Mouse (Mus musculus) yolk sac, embryonic 10.5 days (tissue): Measurements from ENCODE around the gene Gm21693.
"Not testable (repeated sequence)": the region's sequence is repeated elsewhere in the genome, so short reads cannot be mapped to it uniquely, and the experiment has no call there.

Experiments used
- DNase-seq: peaks from one replicate; pipeline ENCODE4 v3.0.0-alpha.2; 2017; ENCODE audit warnings: low spot score

Gm21693 gene

DNA sequence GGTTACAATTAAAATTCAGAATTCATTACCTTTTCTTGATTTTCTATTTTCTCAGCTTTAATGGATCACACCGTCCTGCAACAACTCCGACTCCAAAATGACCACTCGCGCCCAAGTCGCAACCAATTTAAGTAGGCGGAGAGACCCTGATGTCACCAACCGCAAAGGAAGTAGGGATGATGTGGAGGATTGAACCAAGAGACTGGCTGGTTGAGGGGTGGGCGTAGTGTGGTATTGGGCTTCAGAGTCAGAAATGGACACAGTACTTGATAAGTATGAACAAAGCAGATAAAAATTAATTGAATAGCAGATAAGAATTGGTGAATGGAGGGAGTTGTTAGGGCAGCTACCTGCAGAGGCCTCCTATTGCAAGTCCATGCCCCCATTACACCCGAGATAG lies at the start of gene Gm21693:
Gm21693 (minus strand) TSS at position 101 of the 400 bp plus-strand sequence.
- not testable (repeated sequence) for DNase-seq

GRCm38 (mm10) chrY:3340661-3341060 lies 4.5 kb downstream of the Gm21693 start:
- DNase-seq = not testable (repeated sequence)

DNA sequence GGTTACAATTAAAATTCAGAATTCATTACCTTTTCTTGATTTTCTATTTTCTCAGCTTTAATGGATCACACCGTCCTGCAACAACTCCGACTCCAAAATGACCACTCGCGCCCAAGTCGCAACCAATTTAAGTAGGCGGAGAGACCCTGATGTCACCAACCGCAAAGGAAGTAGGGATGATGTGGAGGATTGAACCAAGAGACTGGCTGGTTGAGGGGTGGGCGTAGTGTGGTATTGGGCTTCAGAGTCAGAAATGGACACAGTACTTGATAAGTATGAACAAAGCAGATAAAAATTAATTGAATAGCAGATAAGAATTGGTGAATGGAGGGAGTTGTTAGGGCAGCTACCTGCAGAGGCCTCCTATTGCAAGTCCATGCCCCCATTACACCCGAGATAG lies 38.8 kb downstream of the Gm21693 start, which contains the start of gene Gm21677:
Gm21677 (minus strand) TSS at position 101 of the 400 bp plus-strand sequence.
- DNase-seq = not testable (repeated sequence)
